Mouse (Mus musculus) liver, adult 2 months (tissue): ENCODE measurements around the gene Ezr. TPM values are rescaled to one million over a fixed set of nuclear protein-coding genes. Genes with fewer than 3 reads are reported as not detected.

Experiments
- DNase-seq: peaks from one replicate; pipeline ENCODE4 v3.0.0-alpha.2; 2011; ENCODE audit warnings: low read depth, low spot score; ENCODE audit errors: extremely low read depth
- H3K27ac ChIP-seq: fragments of 200-500 bp; replicated peaks from 2 replicates; pipeline ENCODE4 v1.5.1; 2012; ENCODE audit warnings: low read depth, mild to moderate bottlenecking, control low read depth, inconsistent platforms, low read length; ENCODE audit not compliant: insufficient read depth
- H3K27me3 ChIP-seq: fragments of 200-500 bp; 2 replicates; pipeline ENCODE4 v1.6.1; 2012; ENCODE audit warnings: mild to moderate bottlenecking, moderate library complexity, low read length, inconsistent platforms; ENCODE audit not compliant: control insufficient read depth, insufficient read depth
- H3K36me3 ChIP-seq: fragments of 200-500 bp; 2 replicates; pipeline ENCODE4 v1.6.1; 2012; ENCODE audit warnings: low read length, inconsistent platforms; ENCODE audit not compliant: control insufficient read depth, insufficient read depth
- H3K4me1 ChIP-seq: fragments of 200-500 bp; 2 replicates; pipeline ENCODE4 v1.6.1; 2011; ENCODE audit warnings: low read length; ENCODE audit not compliant: control insufficient read depth, insufficient read depth
- H3K4me3 ChIP-seq: fragments of 200-500 bp; 2 replicates; pipeline ENCODE4 v1.5.1; 2011; ENCODE audit warnings: low read depth, mild to moderate bottlenecking, control low read depth, low read length, moderate library complexity; ENCODE audit not compliant: insufficient read depth
- H3K79me2 ChIP-seq: fragments of 200-500 bp; 2 replicates; pipeline ENCODE4 v1.6.1; 2012; ENCODE audit warnings: inconsistent platforms, mild to moderate bottlenecking, low read length, moderate library complexity; ENCODE audit not compliant: control insufficient read depth, insufficient read depth
- H3K9ac ChIP-seq: fragments of 200-500 bp; 2 replicates; pipeline ENCODE4 v1.6.1; 2012; ENCODE audit warnings: low read depth, mild to moderate bottlenecking, control low read depth, inconsistent platforms, low read length
- CTCF ChIP-seq: fragments of 200-500 bp; IDR thresholded peaks from 2 replicates; pipeline ENCODE4 v1.5.1; 2011; ENCODE audit warnings: low read depth, low read length, control low read depth
- POLR2A ChIP-seq: fragments of 200-500 bp; IDR thresholded peaks from 2 replicates; pipeline ENCODE4 v1.6.1; 2011; ENCODE audit warnings: low read length, control low read depth; ENCODE audit not compliant: insufficient read depth; ENCODE audit errors: extremely low read depth
- WGBS: fragments of 180-500 bp; shearing (Covaris S2); methylation state at CpG from one replicate; pipeline ENCODE4 v1.1.7; 2018; 5-methylcytosine and 5-hydroxymethylcytosine counted together
- polyA plus RNA-seq: library from polyadenylated mRNA; depleted of rRNA; stranded (reverse); fragments of >200 nt; gene quantifications from 2 replicates; pipeline ENCODE4 v1.2.3, GENCODE M21; 2012
- total RNA-seq: library from RNA; depleted of rRNA; stranded (reverse); fragments of >200 nt; gene quantifications from 2 replicates; pipeline ENCODE4 v1.2.3, GENCODE M21; 2014

Gene Ezr
- total and polyA plus RNA-seq, 2 experiments: 2.6 to 3.1 TPM

DNA sequence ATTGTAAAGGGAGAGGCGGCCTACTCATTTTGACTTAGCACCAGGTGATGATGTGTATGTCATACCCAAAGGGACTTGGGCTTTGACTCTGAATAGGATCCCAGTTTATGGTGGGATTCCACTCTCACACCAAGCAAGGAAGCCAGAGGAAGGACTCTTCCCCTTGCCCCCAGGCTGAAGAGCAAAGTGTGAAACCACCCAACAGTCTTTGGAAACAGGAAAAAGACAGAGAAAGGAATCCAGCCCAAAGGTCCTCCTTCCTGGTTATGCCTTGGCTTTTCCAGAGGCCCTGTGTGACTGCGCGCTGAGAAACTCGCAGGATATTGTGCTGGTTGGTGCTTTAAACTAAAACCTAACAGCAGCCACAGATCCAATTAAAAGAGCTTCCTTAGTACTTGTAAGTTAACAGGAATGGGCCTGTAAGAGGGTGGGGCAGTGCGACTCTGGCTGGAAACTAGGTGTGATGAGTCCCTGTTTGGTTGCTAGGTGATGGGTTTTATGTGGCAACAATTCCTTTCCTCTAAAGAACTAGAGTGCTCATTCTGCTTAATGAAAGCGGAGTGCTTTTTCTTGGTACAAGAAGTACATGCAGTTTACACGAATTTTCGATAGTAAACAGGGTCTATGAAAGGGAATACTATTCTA lies 26.1 kb upstream of the Ezr start:
- Histone ChIP-seq H3K79me2 (no peaks in the 10 kb centered on the region), H3K9ac (no peak overlapping the region), H3K4me3 (no peak overlapping the region), H3K27ac (no peak overlapping the region), H3K27me3 (no peaks in the 10 kb centered on the region), H3K4me1 (no peaks in the 10 kb centered on the region), H3K36me3 (no peaks in the 10 kb centered on the region)
- TF ChIP-seq CTCF (no peak), POLR2A (no peak)
- DNase-seq: no peak
- WGBS: 86% methylated on average over 8 of the region's 8 CpGs

DNA sequence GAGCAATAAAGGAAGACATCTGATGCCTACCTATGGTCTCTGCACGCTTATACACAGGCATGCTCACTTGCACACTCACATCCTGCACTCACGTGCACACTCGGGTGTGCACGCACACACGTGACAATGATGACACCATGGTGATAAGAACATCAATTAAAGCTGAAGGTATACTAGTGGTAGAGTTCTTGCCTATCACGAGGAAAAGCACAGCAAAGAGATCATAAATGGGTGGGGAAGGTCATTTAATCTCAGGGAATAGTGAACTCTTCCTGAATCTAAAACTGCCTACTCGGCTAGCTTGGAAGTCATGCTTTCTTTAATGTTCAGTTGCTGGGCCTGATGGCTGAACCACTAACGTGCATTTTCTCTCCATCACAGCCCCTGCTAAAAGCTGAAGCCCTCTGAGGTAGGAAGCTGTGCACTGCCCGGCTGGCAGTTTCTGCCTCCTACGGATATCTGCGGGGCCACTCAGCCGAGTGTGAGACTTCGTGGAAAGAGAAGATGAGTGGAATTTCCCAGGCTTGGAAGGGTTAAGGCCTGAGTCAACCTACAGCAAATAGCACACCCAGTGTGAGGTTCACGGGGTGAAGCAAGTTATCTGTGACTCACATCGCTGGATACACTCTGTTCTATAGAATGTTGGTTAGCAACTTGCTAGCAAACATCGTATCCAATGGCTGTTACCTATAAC lies 25.4 kb upstream of the Ezr start:
- Histone ChIP-seq H3K27ac (no peak overlapping the region), H3K79me2 (no peaks in the 10 kb centered on the region), H3K9ac (no peak overlapping the region), H3K27me3 (no peaks in the 10 kb centered on the region), H3K4me1 (no peaks in the 10 kb centered on the region), H3K4me3 (no peak overlapping the region), H3K36me3 (no peaks in the 10 kb centered on the region)
- TF ChIP-seq CTCF (no peak), POLR2A (no peak)
- no peak for DNase-seq
- 79% methylated on average over 16 of the region's 16 CpGs for WGBS

DNA sequence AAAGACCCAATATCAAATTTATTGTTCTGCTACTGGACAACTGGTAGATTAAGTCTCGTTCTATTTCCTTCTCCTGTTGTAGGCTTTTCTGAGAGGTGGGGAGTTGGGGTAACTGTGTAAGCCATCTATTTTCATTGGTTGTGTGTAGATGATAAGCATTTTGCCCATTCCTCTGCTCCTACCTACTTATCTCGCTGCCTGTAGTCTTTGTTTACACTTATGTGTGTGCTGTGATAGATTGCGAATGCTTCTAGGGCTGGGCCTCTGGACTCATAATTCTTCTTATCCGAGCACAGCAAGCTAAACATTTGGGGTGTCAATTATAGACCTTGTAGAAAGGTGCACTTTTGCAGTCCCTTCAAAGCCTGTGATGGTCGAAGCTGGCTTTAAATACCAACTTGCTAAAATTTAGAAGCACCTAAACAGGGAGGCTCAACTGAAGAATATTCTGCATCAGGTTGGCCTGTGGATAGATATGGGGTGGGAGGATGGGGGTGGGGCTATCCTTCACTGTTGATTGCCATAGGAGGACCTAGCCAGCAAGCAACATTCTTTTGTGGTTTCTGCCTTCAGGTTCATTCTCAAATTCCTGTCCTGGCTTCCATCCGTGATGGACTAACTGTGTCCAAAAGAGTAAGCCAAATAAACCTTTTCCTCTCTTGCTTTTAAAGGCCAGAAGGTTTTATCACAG lies 22.4 kb upstream of the Ezr start:
- Histone ChIP-seq H3K27me3 (no peaks in the 10 kb centered on the region), H3K36me3 (no peaks in the 10 kb centered on the region), H3K4me1 (no peaks in the 10 kb centered on the region), H3K27ac (no peak overlapping the region), H3K4me3 (no peak overlapping the region), H3K9ac (no peak overlapping the region), H3K79me2 (no peaks in the 10 kb centered on the region)
- WGBS: 66% methylated on average over 6 of the region's 6 CpGs
- TF ChIP-seq CTCF: no peak
- no peak for TF ChIP-seq POLR2A
- no peak for DNase-seq

DNA sequence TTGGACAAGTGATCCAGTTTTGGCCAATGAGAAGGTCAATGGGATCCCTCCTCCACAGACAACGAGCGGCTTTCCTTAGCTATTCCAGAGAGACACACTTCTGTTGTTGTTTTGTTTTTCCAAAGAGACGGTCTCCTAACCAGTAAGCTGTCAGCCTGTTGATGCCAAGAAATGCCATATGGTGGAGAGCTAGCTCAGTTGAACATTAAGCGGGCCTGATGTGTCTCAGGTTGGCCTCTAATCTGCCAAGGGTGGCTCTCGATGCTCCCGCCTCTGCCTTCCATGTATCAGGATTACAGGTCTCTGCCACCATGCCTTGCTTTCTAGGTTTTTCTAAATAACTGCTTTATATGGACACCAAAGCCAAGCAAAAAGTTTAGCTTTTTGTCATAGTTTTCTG lies 21.5 kb upstream of the Ezr start:
- no peak overlapping the region for H3K4me3 ChIP-seq
- no peaks in the 10 kb centered on the region for H3K27me3 ChIP-seq
- no peak for DNase-seq
- H3K9ac ChIP-seq: no peak overlapping the region
- no peaks in the 10 kb centered on the region for H3K79me2 ChIP-seq
- H3K36me3 ChIP-seq: no peaks in the 10 kb centered on the region
- H3K4me1 ChIP-seq: no peaks in the 10 kb centered on the region
- H3K27ac ChIP-seq: no peak overlapping the region
- TF ChIP-seq CTCF (no peak), POLR2A (no peak)
- 95% methylated on average over 6 of the region's 6 CpGs for WGBS

DNA sequence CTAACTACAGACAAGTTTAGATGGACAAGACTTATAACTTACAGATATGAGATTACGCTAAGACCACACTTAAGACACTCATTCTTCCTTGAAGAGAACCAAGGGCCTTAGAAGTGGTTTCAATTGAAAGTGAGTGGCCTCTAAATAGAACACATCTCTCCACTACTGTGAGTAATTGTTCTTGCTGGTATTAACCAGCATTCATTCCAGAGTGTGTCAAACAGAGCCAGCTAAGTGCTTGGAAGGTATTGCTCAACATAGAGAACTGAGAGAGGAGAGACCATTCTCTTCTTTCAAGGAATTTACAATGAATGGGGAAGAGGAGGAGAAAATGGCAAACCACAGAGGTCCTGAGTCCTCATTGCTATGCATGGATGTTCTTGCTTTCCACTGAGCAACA lies 21.0 kb upstream of the Ezr start:
- no peaks in the 10 kb centered on the region for H3K4me1 ChIP-seq

More for the DNA sequence above, 21.0 kb upstream of the Ezr start:
- Histone ChIP-seq H3K27me3 (no peaks in the 10 kb centered on the region), H3K9ac (no peak overlapping the region), H3K4me3 (no peak overlapping the region), H3K79me2 (no peaks in the 10 kb centered on the region), H3K27ac (no peak overlapping the region), H3K36me3 (no peaks in the 10 kb centered on the region)
- TF ChIP-seq CTCF (no peak), POLR2A (no peak)
- 96% methylated on average over 1 of the region's 1 CpGs for WGBS
- DNase-seq: no peak
